Comparison of ENCODE assay signal across 8 mouse cellular contexts in the genomic region with DNA sequence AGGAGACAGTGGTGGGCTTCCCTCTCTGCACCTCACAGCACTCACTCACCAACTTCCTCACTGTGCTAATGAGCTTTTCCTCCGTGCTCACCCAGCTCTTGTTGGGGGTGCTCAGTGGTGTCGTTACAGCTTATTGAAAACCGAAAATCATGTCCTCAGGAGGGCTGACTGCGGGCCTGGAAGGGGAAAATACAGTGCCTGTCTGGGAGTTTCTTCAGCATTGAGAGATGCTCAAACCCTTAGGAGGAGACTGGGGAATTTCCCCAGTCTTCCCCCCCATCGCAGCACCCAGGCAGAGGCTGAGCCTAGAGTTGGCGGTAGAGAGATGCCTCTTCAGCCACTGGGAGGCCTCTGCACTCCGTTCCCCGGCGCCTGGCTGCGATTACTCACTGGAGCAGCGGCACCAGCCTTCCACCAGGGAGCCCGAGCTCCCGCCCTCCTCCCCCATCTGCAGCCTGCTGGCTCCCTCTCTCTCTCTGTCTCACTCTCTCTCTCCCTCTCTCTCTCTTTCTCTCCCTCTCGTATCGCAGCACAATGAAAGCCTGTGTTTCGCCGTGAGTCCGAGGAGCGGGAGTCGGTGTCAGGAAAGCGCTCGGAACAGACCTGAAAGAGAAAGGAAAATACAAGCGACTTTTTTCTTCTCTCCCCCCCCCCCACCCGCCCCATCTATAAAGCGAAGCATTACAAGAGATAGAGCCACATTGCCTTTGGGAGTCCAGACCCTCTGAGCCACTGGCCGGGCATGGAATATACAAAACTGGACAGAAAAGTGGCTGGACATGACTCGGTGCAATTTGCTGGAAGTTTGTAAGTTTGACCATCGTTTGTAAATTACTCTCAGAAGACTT. TPM values are rescaled to one million over a fixed set of nuclear protein-coding genes. Genes with fewer than 3 reads are reported as not detected.
DNase-seq lines count a peak whose midpoint lies in the region; ATAC-seq and TF ChIP-seq lines count a peak whose summit lies in the region.

No protein-coding gene starts in this region.

- no peak for DNase-seq in Patski (ENCODE audit: low read depth, low spot score)
- DNase-seq in cerebellum, postnatal 10 days: peak; percentile 85 to 92
- DNase-seq in frontal cortex, postnatal 10 days (ENCODE audit: low spot score in 2 of 2): peak; percentile 82 to 88
- DNase-seq in layer of hippocampus, postnatal 25 days (ENCODE audit: extremely low spot score in 1 of 2, low spot score in 1 of 2): peak; percentile 73 to 81
- peak; percentile 90 for DNase-seq in lung, postnatal 14 days
- DNase-seq in ovary, postnatal 36 days (ENCODE audit: low spot score): peak; percentile 90
- peak; percentile 92 for DNase-seq in thymus, postnatal 14 days

- under 1% methylated on average over 28 of the region's 28 CpGs for WGBS in hindbrain, embryonic 12.5 days

- no peaks in the 10 kb centered on the region for H3K36me3 ChIP-seq in hindbrain, embryonic 12.5 days

- H3K27ac ChIP-seq in hindbrain, embryonic 12.5 days: peak overlapping the region; percentile 87

- H3K27me3 ChIP-seq in Patski: no peaks in the 10 kb centered on the region
- H3K27me3 ChIP-seq in hindbrain, embryonic 12.5 days: no peaks in the 10 kb centered on the region

- POLR2A ChIA-PET in Patski (lab: Charles Lee): interaction anchor here (0.6 to 1.0 kb wide), 3 partner anchors 165 to 367 kb away, joined by 4 to 6 read pairs (median 6); no protein-coding TSS in a partner anchor

- peaks cover 39% of the 10 kb centered on the region for H3K4me1 ChIP-seq in hindbrain, embryonic 12.5 days

- TF ChIP-seq CTCF in Patski (IDR thresholded peaks at IDR 0.05): peak; percentile 92

- peak overlapping the region; percentile 57 for H3K4me3 ChIP-seq in hindbrain, embryonic 12.5 days

- H3K4me2 ChIP-seq in hindbrain, embryonic 12.5 days (replicated peaks): peak overlapping the region; percentile 98

- peak overlapping the region; percentile 79 for H3K9ac ChIP-seq in hindbrain, embryonic 12.5 days

- CTCF ChIA-PET in Patski (lab: Charles Lee): interaction anchor here (0.6 to 2.5 kb wide), 12 partner anchors 14 to 421 kb away, joined by 3 to 16 read pairs (median 5); no protein-coding TSS in a partner anchor

- peak; percentile 95 for ATAC-seq in Patski
- peak; percentile 93 for ATAC-seq in hindbrain, embryonic 12.5 days (ENCODE audit: low FRiP score)

- no peaks in the 10 kb centered on the region for H3K9me3 ChIP-seq in hindbrain, embryonic 12.5 days (replicated peaks)

- in situ Hi-C loops in Patski (cut with MboI; ENCODE audit: low pct_unique_long_range_greater_than_20kb): no loop called here

RNA-seq across cellular contexts. Expression of a gene that starts 1.3 kb away (rescaled TPM):
- 10.5 TPM for polyA plus RNA-seq in Patski (2021)
- 13.6 and 14.1 TPM in 2 replicates for polyA plus RNA-seq in hindbrain, embryonic 12.5 days (2016; fragmentation: Nextera tagmentation; extraction: Ambion mirVana)
- 10 to 100 TPM; 20.5 to 22.8 TPM for total RNA-seq in layer of hippocampus, postnatal 25 days (2021)

RNA-seq across cellular contexts. Expression of a gene that starts 49.7 kb away (rescaled TPM):
- polyA plus RNA-seq in Patski (2021): 11.8 TPM
- polyA plus RNA-seq in hindbrain, embryonic 12.5 days (2016; fragmentation: Nextera tagmentation; extraction: Ambion mirVana): 13.6 and 14.9 TPM in 2 replicates
- total RNA-seq in layer of hippocampus, postnatal 25 days (2021): 10 to 100 TPM; 11.0 to 12.2 TPM

RNA-seq across cellular contexts. Expression of a gene that starts 50.9 kb away (rescaled TPM):
- polyA plus RNA-seq in Patski (2021): 8.8 TPM
- polyA plus RNA-seq in hindbrain, embryonic 12.5 days (2016; fragmentation: Nextera tagmentation; extraction: Ambion mirVana): 13.9 and 15.5 TPM in 2 replicates
- 1 to 10 TPM; 8.5 to 9.3 TPM for total RNA-seq in layer of hippocampus, postnatal 25 days (2021)
